Comparison of ENCODE assay signal across 18 mouse cellular contexts in genomic region chr11:95326243-95326642, GRCm38 (mm10). TPM values are rescaled to one million over a fixed set of nuclear protein-coding genes. Genes with fewer than 3 reads are reported as not detected.
DNase-seq lines count a peak whose midpoint lies in the region; ATAC-seq lines count a peak whose summit lies in the region.
"Had no signal": no experiment of that assay in that cellular context is flagged by ENCODE, and none has a peak within 500 bp of the region (broad histone marks: within the 10 kb centered on the region; RNA-seq: fewer than 3 reads in every experiment).

No protein-coding gene starts in this region.

- no peak overlapping the region for H3K4me2 ChIP-seq in heart, embryonic 15.5 days
- no peak overlapping the region for H3K4me2 ChIP-seq in intestine, embryonic 16.5 days (ENCODE audit: low read depth, low read length)
- no peak overlapping the region for H3K4me2 ChIP-seq in midbrain, embryonic 13.5 days (replicated peaks)
- H3K4me2 ChIP-seq: hindbrain, embryonic 14.5 days; midbrain, embryonic 11.5 days; neural tube, embryonic 15.5 days had no signal

- no peak overlapping the region for H3K4me3 ChIP-seq in heart, embryonic 15.5 days
- no peak overlapping the region for H3K4me3 ChIP-seq in heart, embryonic 10.5 days
- H3K4me3 ChIP-seq in intestine, embryonic 16.5 days (ENCODE audit: low read length) = no peak overlapping the region
- no peak overlapping the region for H3K4me3 ChIP-seq in midbrain, embryonic 13.5 days (replicated peaks)
- H3K4me3 ChIP-seq: neural tube, embryonic 15.5 days had no signal

- 66% methylated on average over 11 of the region's 11 CpGs for WGBS in heart, embryonic 15.5 days
- WGBS in heart, embryonic 10.5 days = 79% methylated on average over 11 of the region's 11 CpGs
- 78% methylated on average over 11 of the region's 11 CpGs for WGBS in intestine, embryonic 16.5 days
- 80% methylated on average over 11 of the region's 11 CpGs for WGBS in midbrain, embryonic 13.5 days

- H3K27ac ChIP-seq in heart, embryonic 15.5 days = 0 out of 2 replicates have a peak overlapping the region, but pooled peaks have one; percentile 6
- H3K27ac ChIP-seq in heart, embryonic 10.5 days = no peak overlapping the region
- no peak overlapping the region for H3K27ac ChIP-seq in intestine, embryonic 16.5 days (ENCODE audit: low read length)
- H3K27ac ChIP-seq in midbrain, embryonic 13.5 days = no peak overlapping the region
- H3K27ac ChIP-seq: hindbrain, embryonic 14.5 days; neural tube, embryonic 15.5 days had no signal

- H3K36me3 ChIP-seq in heart, embryonic 15.5 days = no peaks in the 10 kb centered on the region
- H3K36me3 ChIP-seq in heart, embryonic 10.5 days = no peaks in the 10 kb centered on the region
- H3K36me3 ChIP-seq in intestine, embryonic 16.5 days (ENCODE audit: control insufficient read depth, insufficient read depth, low read length) = no peaks in the 10 kb centered on the region
- no peaks in the 10 kb centered on the region for H3K36me3 ChIP-seq in midbrain, embryonic 13.5 days
- H3K36me3 ChIP-seq: neural tube, embryonic 15.5 days had no signal

- no peak overlapping the region for H3K9ac ChIP-seq in heart, embryonic 15.5 days
- H3K9ac ChIP-seq in intestine, embryonic 16.5 days (ENCODE audit: low read depth, low read length) = no peak overlapping the region
- H3K9ac ChIP-seq in midbrain, embryonic 13.5 days (replicated peaks) = no peak overlapping the region
- H3K9ac ChIP-seq: hindbrain, embryonic 14.5 days; neural tube, embryonic 15.5 days had no signal

- H3K27me3 ChIP-seq in heart, embryonic 15.5 days = no peaks in the 10 kb centered on the region
- no peaks in the 10 kb centered on the region for H3K27me3 ChIP-seq in heart, embryonic 10.5 days (ENCODE audit: insufficient read depth, poor library complexity, severe bottlenecking)
- no peaks in the 10 kb centered on the region for H3K27me3 ChIP-seq in intestine, embryonic 16.5 days (replicated peaks; ENCODE audit: control insufficient read depth, insufficient read depth, low read length)
- no peaks in the 10 kb centered on the region for H3K27me3 ChIP-seq in midbrain, embryonic 13.5 days

- peaks cover 6% of the 10 kb centered on the region; the same call in 1 of the 2 replicates for H3K4me1 ChIP-seq in heart, embryonic 15.5 days (replicated peaks)
- no peaks in the 10 kb centered on the region for H3K4me1 ChIP-seq in heart, embryonic 10.5 days
- no peaks in the 10 kb centered on the region for H3K4me1 ChIP-seq in intestine, embryonic 16.5 days (ENCODE audit: control insufficient read depth, insufficient read depth, low read length)
- H3K4me1 ChIP-seq in midbrain, embryonic 13.5 days (replicated peaks) = no peaks in the 10 kb centered on the region
- H3K4me1 ChIP-seq: neural tube, embryonic 15.5 days had no signal

- no peak for DNase-seq in heart, embryonic 10.5 days (ENCODE audit: low spot score)
- DNase-seq in adrenal gland, adult 8-10 months = peak; percentile 32
- peak; percentile 21 for DNase-seq in adrenal gland, postnatal 25 days
- DNase-seq in lung, postnatal 14 days = peak; percentile 14
- DNase-seq: cerebellum, adult 9-10 months; heart, postnatal 4 days; kidney, adult 8-10 months; kidney, postnatal 10 days; right cerebral cortex, adult 18-20 months; thymus, postnatal 25 days had no signal

- H3K9me3 ChIP-seq in heart, embryonic 15.5 days (replicated peaks) = no peaks in the 10 kb centered on the region
- no peaks in the 10 kb centered on the region for H3K9me3 ChIP-seq in heart, embryonic 10.5 days
- no peaks in the 10 kb centered on the region for H3K9me3 ChIP-seq in intestine, embryonic 16.5 days (ENCODE audit: control insufficient read depth, low read length)
- H3K9me3 ChIP-seq in midbrain, embryonic 13.5 days = no peaks in the 10 kb centered on the region
- H3K9me3 ChIP-seq: neural tube, embryonic 15.5 days had no signal

- ATAC-seq in heart, embryonic 15.5 days (replicated peaks; ENCODE audit: insufficient number of reproducible peaks, insufficient read depth, low FRiP score, low read depth) = no peak
- ATAC-seq in intestine, embryonic 16.5 days = no peak
- ATAC-seq in midbrain, embryonic 13.5 days = no peak
- ATAC-seq: activated CD4-positive, CD25-positive, alpha-beta regulatory T cell, adult 4 months; forebrain, embryonic 14.5 days had no signal

RNA-seq across cellular contexts. Expression of gene Fam117a, which starts 10.6 kb away (rescaled TPM):
- polyA plus RNA-seq in heart, embryonic 15.5 days (2015; fragmentation: Nextera tagmentation; extraction: Ambion mirVana) = 4.1 and 6.8 TPM in 2 replicates
- 8.2 and 10.7 TPM in 2 replicates for polyA plus RNA-seq in heart, embryonic 10.5 days (2016; fragmentation: Nextera tagmentation; extraction: Ambion mirVana)
- 10 to 100 TPM; 14.7 to 21.4 (median 18.0) TPM for total RNA-seq in adrenal gland, adult 8-10 months (2022)
- 13.7 and 13.8 TPM in 2 replicates for total RNA-seq in adrenal gland, postnatal 25 days (2021)
- 8.3 and 8.8 TPM in 2 replicates for polyA plus RNA-seq in intestine, embryonic 16.5 days (2015; fragmentation: Nextera tagmentation; extraction: Ambion mirVana)
- polyA plus RNA-seq in midbrain, embryonic 13.5 days (2015; fragmentation: Nextera tagmentation; extraction: Ambion mirVana) = 2.3 and 2.8 TPM in 2 replicates

RNA-seq across cellular contexts. Expression of gene Kat7, which starts 16.2 kb away (rescaled TPM):
- polyA plus RNA-seq in heart, embryonic 15.5 days (2015; fragmentation: Nextera tagmentation; extraction: Ambion mirVana) = 43.3 and 51.3 TPM in 2 replicates
- 66.0 and 68.5 TPM in 2 replicates for polyA plus RNA-seq in heart, embryonic 10.5 days (2016; fragmentation: Nextera tagmentation; extraction: Ambion mirVana)
- 10 to 100 TPM; 50.4 to 86.8 (median 73.7) TPM for total RNA-seq in adrenal gland, adult 8-10 months (2022)
- total RNA-seq in adrenal gland, postnatal 25 days (2021) = 51.7 and 58.0 TPM in 2 replicates
- 61.1 and 64.5 TPM in 2 replicates for polyA plus RNA-seq in intestine, embryonic 16.5 days (2015; fragmentation: Nextera tagmentation; extraction: Ambion mirVana)
- 63.8 and 66.1 TPM in 2 replicates for polyA plus RNA-seq in midbrain, embryonic 13.5 days (2015; fragmentation: Nextera tagmentation; extraction: Ambion mirVana)

RNA-seq across cellular contexts. Expression of gene Slc35b1, which starts 58.2 kb away (rescaled TPM):
- 66.0 and 71.5 TPM in 2 replicates for polyA plus RNA-seq in heart, embryonic 15.5 days (2015; fragmentation: Nextera tagmentation; extraction: Ambion mirVana)
- polyA plus RNA-seq in heart, embryonic 10.5 days (2016; fragmentation: Nextera tagmentation; extraction: Ambion mirVana) = 103 and 119 TPM in 2 replicates
- total RNA-seq in adrenal gland, adult 8-10 months (2022) = 10 to 100 TPM; 62.7 to 88.9 (median 78.0) TPM
- 51.8 and 53.9 TPM in 2 replicates for total RNA-seq in adrenal gland, postnatal 25 days (2021)
- 116 and 117 TPM in 2 replicates for polyA plus RNA-seq in intestine, embryonic 16.5 days (2015; fragmentation: Nextera tagmentation; extraction: Ambion mirVana)
- 149 and 151 TPM in 2 replicates for polyA plus RNA-seq in midbrain, embryonic 13.5 days (2015; fragmentation: Nextera tagmentation; extraction: Ambion mirVana)
